Mouse (Mus musculus) liver, postnatal 0 days (tissue): ENCODE measurements around the gene Ccdc63.

Experiments used
- CTCF ChIP-seq: sonication (generic); IDR thresholded peaks from 2 replicates; pipeline ENCODE4 v1.5.1; 2016; ENCODE audit warnings: antibody characterized with exemption, low read depth
- EP300 ChIP-seq: IDR thresholded peaks from 2 replicates; pipeline ENCODE4 v1.6.1; 2016; ENCODE audit warnings: antibody characterized with exemption, low read depth, mild to moderate bottlenecking

DNA sequence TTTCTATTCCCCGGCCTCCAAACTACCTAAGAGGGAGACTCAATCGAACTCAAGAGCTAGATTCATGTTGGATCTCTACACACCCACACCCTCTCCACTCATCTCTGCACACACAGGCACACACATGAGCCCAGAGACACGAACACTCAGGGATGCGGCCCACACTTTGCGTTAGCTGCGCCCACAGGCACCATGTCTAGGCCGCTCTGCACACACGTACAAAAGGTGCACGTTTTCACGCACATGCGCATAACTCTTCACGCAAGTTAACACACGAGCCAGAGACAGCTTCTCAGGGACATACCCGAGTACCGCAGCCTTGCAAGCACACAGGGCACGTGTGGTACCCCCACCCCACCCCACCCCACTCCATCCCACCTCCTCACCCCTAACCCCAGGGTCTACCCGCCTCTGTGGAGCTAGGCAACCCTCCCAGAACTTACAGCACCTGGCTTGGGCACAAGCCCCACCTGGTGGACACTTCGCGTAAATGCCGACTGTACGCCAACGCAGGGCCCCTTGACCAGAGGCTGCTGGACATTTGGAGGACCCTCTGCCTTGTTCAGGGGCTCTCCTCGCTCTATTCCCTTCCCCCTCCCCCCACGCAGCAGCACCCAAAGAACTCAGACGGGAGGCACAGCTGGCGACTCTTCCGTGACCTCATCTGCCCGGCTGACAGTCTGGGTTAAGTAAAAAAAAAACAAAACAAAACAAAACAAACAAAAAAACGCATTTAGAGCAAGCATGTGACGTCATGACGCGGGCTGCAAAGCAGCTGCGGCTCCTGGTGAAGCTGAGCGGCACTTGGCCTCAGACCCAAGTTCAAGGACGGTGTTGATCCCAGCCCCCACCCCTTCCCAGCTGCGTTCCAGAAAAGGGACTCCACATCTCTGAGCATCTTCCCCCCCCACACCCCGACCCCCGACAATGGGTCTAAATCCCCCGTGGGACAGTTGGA lies 81.3 kb downstream of the Ccdc63 start:
- TF ChIP-seq CTCF (peak; percentile 86), EP300 (no peak)
